Mouse (Mus musculus): ENCODE data around the gene Lrrc8b.
A peak's percentile ranks its signal among the peaks of the same experiment; 100 is the strongest.

Lrrc8b gene

GRCm38 (mm10) chr5:105517992-105518625 lies 102.5 kb downstream of the Lrrc8b start:
- no peak for DNase-seq (ENCODE audit: low spot score in 2 of 2)

- DNase-seq (ENCODE audit: low spot score in 2 of 2), result no peak
These were observed 103.1 kb downstream of the Lrrc8b start for GRCm38 (mm10) chr5:105518626-105519095.

DNA sequence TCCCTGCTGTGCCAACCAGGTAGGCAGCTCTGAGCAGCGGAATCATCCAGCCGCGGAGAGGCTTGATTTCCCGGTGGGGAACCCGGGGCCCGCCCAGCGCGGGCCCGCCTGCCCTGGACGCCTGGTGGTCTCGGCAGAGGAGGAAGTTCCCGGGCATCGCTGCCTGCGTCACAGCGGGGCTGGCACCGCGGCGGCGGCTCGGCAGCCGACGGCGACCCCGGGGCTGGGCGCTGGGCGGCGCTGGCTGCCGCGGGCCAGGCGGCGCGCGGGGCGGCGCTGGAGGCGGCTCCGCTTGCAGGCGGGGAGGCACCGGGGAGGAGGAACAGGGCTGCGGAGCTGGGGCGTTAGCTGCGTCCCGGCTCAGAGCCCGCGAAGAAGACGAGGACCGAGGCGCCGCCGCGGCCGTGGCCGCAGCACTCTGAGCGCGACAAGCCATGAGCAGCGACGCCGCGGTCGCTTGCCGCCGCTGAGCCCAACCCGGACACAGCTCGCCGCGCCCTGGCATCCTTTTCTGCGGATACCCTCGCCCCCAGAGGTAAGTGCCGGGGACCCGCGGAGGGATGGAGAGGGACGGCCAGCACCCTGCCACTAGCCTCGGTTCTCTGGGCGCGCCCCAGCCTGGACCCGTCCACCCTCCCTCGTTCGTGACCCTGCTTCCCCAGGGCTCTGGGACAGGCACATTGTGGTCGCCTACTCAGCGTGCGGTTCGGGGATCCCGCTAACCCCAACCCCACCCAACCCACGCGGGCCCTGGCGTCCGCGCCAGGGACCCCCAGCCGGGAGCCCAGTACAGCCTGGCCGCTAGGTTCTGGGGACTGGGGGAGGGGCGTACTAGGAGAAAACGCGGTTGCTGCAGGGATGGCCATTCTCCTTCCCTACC lies 103.8 kb downstream of the Lrrc8b start, which contains the start of gene Lrrc8c:
Gene Lrrc8c, plus strand, starts transcription at position 293 of the 880 bp plus-strand sequence.
- peak; percentile 67 to 73 for DNase-seq (ENCODE audit: low spot score in 2 of 2)

GRCm38 (mm10) chr5:105519976-105520300 lies 104.4 kb downstream of the Lrrc8b start:
- DNase-seq (ENCODE audit: low spot score in 2 of 2), result peak in 1 of 2 experiments; percentile 19

GRCm38 (mm10) chr5:105520442-105520965 lies 104.9 kb downstream of the Lrrc8b start:
- no peak for DNase-seq (ENCODE audit: low spot score in 2 of 2)

DNA sequence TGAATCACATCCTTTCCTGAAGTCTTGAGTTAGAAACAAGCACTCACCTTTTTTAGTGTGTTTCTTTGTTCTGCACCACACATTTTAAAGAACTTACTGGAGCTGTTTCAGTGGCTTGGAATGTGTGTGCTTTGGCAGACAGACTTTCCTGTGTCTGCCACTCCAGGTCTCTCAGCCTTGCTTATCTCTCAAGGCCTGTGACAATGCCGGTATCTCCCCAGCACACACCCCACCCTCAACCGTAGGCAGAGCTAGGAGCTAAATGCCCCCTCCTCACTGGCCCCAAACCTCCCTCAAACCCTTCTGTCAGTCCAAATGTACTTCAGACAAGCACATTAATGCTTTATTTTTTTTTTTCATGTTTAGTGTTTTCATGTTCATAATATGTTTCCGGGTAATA lies 107.9 kb downstream of the Lrrc8b start:
- no peak for DNase-seq (ENCODE audit: low spot score in 2 of 2)

- DNase-seq (ENCODE audit: low spot score in 2 of 2), result no peak
These were observed 109.4 kb downstream of the Lrrc8b start for GRCm38 (mm10) chr5:105525004-105525403.

DNA sequence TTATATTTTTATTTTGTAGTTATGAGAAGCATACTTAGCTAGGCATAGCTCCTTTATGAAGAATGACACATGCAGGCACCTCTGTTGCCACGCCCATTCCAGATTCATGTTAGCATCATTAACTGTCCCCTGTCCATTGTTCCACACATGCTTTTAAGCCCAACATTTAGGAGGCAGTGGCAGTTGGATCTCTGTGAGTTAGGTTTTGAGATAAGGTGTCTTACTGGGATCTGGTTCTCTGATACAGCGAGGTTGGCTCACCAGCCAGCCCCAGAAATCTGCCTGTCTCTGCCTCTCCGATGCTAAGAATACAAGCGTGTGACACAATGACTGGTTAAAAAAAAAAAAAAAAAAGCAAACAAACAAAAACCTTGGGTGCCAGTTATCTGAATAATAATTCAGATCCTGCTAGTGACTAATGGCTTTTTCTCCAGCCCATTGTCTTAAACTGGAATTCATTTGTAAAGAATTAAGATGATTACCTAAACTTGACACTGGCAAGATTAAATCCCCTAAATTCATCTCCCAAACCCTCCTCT lies 110.6 kb downstream of the Lrrc8b start:
- DNase-seq (ENCODE audit: low spot score in 2 of 2), result no peak

DNA sequence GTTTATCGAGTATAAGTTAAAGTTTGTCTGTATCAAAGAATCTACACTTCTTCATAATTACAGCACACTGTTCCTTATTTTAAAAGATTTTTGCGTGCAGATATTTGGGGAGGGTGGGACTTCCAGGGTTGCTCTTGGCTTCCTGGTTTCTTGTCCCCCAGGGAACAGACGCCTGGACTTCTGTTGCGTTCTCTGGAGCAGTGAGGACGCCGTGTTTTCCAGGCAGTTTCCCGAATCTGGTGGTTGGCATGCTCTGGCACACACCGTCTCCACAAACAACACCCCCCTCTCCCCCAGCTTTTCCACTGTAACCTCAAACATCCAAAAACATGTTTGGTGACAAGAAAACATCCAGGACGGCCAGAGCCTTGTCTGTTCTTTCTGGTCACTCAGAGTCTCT lies 111.2 kb downstream of the Lrrc8b start:
- no peak for DNase-seq (ENCODE audit: low spot score in 2 of 2)

- DNase-seq (ENCODE audit: low spot score in 2 of 2), result no peak
These were observed 112.1 kb downstream of the Lrrc8b start for GRCm38 (mm10) chr5:105527477-105528331.

GRCm38 (mm10) chr5:105530576-105530975 lies 115.0 kb downstream of the Lrrc8b start:
- no peak for DNase-seq (ENCODE audit: low spot score in 2 of 2)

DNA sequence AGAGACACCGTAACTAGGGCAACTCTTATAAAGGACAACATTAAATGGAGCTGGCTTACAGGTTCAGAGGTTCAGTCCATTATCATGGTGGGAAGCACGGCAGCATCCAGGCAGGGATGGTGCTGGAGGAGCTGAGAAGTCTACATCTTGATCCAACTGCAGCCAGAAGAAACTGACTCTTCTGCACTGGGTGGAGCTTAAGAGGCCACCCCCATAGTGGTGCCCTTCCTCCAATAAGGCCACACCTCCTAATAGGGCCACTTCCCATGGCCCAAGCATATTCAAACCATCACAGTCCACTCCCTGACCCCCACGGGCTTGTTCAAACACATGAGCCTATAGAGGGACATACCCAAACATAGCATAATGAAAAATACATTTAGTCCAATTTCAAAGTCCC lies 119.6 kb downstream of the Lrrc8b start:
- no peak for DNase-seq (ENCODE audit: low spot score in 2 of 2)

DNA sequence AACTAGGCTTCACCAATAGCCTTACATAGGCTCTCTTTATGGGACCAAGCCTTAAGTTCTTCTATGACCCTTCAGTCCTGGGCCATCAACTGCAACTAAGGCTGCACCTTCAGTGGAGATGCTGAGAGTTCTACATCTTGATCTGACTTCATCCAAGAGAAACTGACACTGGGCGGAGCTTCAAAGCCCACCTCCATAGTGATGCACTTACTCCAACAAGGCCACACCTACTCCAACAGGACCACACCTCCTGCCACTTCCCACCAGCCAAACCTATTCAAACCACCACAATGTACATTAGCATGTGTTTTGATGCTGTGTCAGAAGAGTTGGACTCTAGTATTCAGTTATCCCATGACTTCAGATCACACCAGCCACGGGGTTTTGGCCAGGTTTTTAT lies 120.6 kb downstream of the Lrrc8b start:
- no peak for DNase-seq (ENCODE audit: low spot score in 2 of 2)

- DNase-seq (ENCODE audit: low spot score in 2 of 2), result no peak
These were observed 121.6 kb downstream of the Lrrc8b start for GRCm38 (mm10) chr5:105537101-105537723.
